Mouse (Mus musculus): ENCODE results near the gene Sbk2. TPM values are rescaled to one million over a fixed set of nuclear protein-coding genes. Genes with fewer than 3 reads are reported as not detected.
A peak's percentile ranks its signal among the peaks of the same experiment; 100 is the strongest.

Gene Sbk2
- total and polyA plus RNA-seq, 2 experiments from 2014 or later, result 0.20 to 0.49 TPM

GRCm38 (mm10) chr7:4922508-4922907 is 41.7 kb downstream of the Sbk2 start:
- no peak for TF ChIP-seq CTCF (IDR thresholded peaks at IDR 0.05)
- H3K9ac ChIP-seq (replicated peaks; ENCODE audit: low read length, poor library complexity, severe bottlenecking), result peak overlapping the region; percentile 61
- peak overlapping the region; percentile 40 for H3K4me3 ChIP-seq (ENCODE audit: low read depth, low read length)
- peak; percentile 88 for ATAC-seq (ENCODE audit: low FRiP score)
- H3K27ac ChIP-seq (ENCODE audit: low read depth, low read length), result peak overlapping the region; percentile 99
- WGBS, result under 1% methylated on average over 14 of the region's 14 CpGs
- peak overlapping the region; percentile 88 for H3K4me2 ChIP-seq (ENCODE audit: low read depth, low read length, poor library complexity, severe bottlenecking)
- no peaks in the 10 kb centered on the region for H3K9me3 ChIP-seq (ENCODE audit: low read length)
- H3K27me3 ChIP-seq (ENCODE audit: insufficient read depth, low read length), result no peaks in the 10 kb centered on the region
- H3K36me3 ChIP-seq (ENCODE audit: insufficient read depth, low read length), result peaks cover 23% of the 10 kb centered on the region
- DNase-seq (ENCODE audit: low spot score), result peak; percentile 94
- peaks cover 35% of the 10 kb centered on the region for H3K4me1 ChIP-seq (ENCODE audit: insufficient read depth, low read length)

- Histone ChIP-seq H3K36me3 (ENCODE audit: insufficient read depth, low read length) (peaks cover 23% of the 10 kb centered on the region), H3K9ac (replicated peaks; ENCODE audit: low read length, poor library complexity, severe bottlenecking) (peak within 1 kb of the TSS; percentile 61), H3K4me3 (ENCODE audit: low read depth, low read length) (peak within 1 kb of the TSS; percentile 40), H3K4me2 (ENCODE audit: low read depth, low read length, poor library complexity, severe bottlenecking) (peak within 1 kb of the TSS; percentile 88), H3K27me3 (ENCODE audit: insufficient read depth, low read length) (no peaks in the 10 kb centered on the region), H3K4me1 (ENCODE audit: insufficient read depth, low read length) (peaks cover 36% of the 10 kb centered on the region), H3K9me3 (ENCODE audit: low read length) (no peaks in the 10 kb centered on the region), H3K27ac (ENCODE audit: low read depth, low read length) (peak within 1 kb of the TSS; percentile 99)
- DNase-seq (ENCODE audit: low spot score), result no peak
- ATAC-seq (ENCODE audit: low FRiP score), result peak; percentile 0; the same call in 1 of the 2 replicates
- WGBS, result 15% methylated on average over 8 of the region's 8 CpGs
- TF ChIP-seq CTCF (IDR thresholded peaks at IDR 0.05), result no peak
These were observed 42.3 kb downstream of the Sbk2 start, which contains the start of gene Nat14 for GRCm38 (mm10) chr7:4921824-4922482. Gene Nat14 (plus strand): TSS chr7:4922028.

- Histone ChIP-seq H3K27ac (ENCODE audit: low read depth, low read length) (peak overlapping the region; percentile 99), H3K27me3 (ENCODE audit: insufficient read depth, low read length) (no peaks in the 10 kb centered on the region), H3K36me3 (ENCODE audit: insufficient read depth, low read length) (peaks cover 23% of the 10 kb centered on the region), H3K4me3 (ENCODE audit: low read depth, low read length) (no peak overlapping the region), H3K4me1 (ENCODE audit: insufficient read depth, low read length) (peaks cover 43% of the 10 kb centered on the region), H3K9ac (replicated peaks; ENCODE audit: low read length, poor library complexity, severe bottlenecking) (peak overlapping the region; percentile 61), H3K9me3 (ENCODE audit: low read length) (no peaks in the 10 kb centered on the region), H3K4me2 (ENCODE audit: low read depth, low read length, poor library complexity, severe bottlenecking) (peak overlapping the region; percentile 88)
- no peak for DNase-seq (ENCODE audit: low spot score)
- no peak for TF ChIP-seq CTCF (IDR thresholded peaks at IDR 0.05)
- 56% methylated on average over 23 of the region's 23 CpGs for WGBS
- ATAC-seq (ENCODE audit: low FRiP score), result no peak
These were observed 43.0 kb downstream of the Sbk2 start for GRCm38 (mm10) chr7:4920976-4921823.

- DNase-seq (ENCODE audit: low spot score), result no peak
- Histone ChIP-seq H3K27ac (ENCODE audit: low read depth, low read length) (peak overlapping the region; percentile 99; the same call in 1 of the 2 replicates), H3K9me3 (ENCODE audit: low read length) (no peaks in the 10 kb centered on the region), H3K4me1 (ENCODE audit: insufficient read depth, low read length) (peaks cover 39% of the 10 kb centered on the region), H3K27me3 (ENCODE audit: insufficient read depth, low read length) (no peaks in the 10 kb centered on the region), H3K9ac (replicated peaks; ENCODE audit: low read length, poor library complexity, severe bottlenecking) (no peak overlapping the region), H3K36me3 (ENCODE audit: insufficient read depth, low read length) (peaks cover 23% of the 10 kb centered on the region), H3K4me3 (ENCODE audit: low read depth, low read length) (no peak overlapping the region), H3K4me2 (ENCODE audit: low read depth, low read length, poor library complexity, severe bottlenecking) (no peak overlapping the region)
- TF ChIP-seq CTCF (IDR thresholded peaks at IDR 0.05), result no peak
- 88% methylated on average over 19 of the region's 19 CpGs for WGBS
- ATAC-seq (ENCODE audit: low FRiP score), result no peak
These were observed 43.7 kb downstream of the Sbk2 start for GRCm38 (mm10) chr7:4920496-4920895.

- H3K27ac ChIP-seq (ENCODE audit: low read depth, low read length), result no peak overlapping the region
- no peak overlapping the region for H3K4me3 ChIP-seq (ENCODE audit: low read depth, low read length)
- H3K36me3 ChIP-seq (ENCODE audit: insufficient read depth, low read length), result peaks cover 23% of the 10 kb centered on the region
- H3K9ac ChIP-seq (replicated peaks; ENCODE audit: low read length, poor library complexity, severe bottlenecking), result no peak overlapping the region
- 93% methylated on average over 20 of the region's 21 CpGs for WGBS
- H3K9me3 ChIP-seq (ENCODE audit: low read length), result no peaks in the 10 kb centered on the region
- peaks cover 37% of the 10 kb centered on the region for H3K4me1 ChIP-seq (ENCODE audit: insufficient read depth, low read length)
- H3K27me3 ChIP-seq (ENCODE audit: insufficient read depth, low read length), result no peaks in the 10 kb centered on the region
- ATAC-seq (ENCODE audit: low FRiP score), result no peak
- H3K4me2 ChIP-seq (ENCODE audit: low read depth, low read length, poor library complexity, severe bottlenecking), result no peak overlapping the region
- no peak for DNase-seq (ENCODE audit: low spot score)
- no peak for TF ChIP-seq CTCF (IDR thresholded peaks at IDR 0.05)
These were observed 44.2 kb downstream of the Sbk2 start for GRCm38 (mm10) chr7:4919971-4920370.

- no peak overlapping the region for H3K9ac ChIP-seq (replicated peaks; ENCODE audit: low read length, poor library complexity, severe bottlenecking)
- no peaks in the 10 kb centered on the region for H3K27me3 ChIP-seq (ENCODE audit: insufficient read depth, low read length)
- WGBS, result 96% methylated on average over 17 of the region's 21 CpGs
- H3K4me3 ChIP-seq (ENCODE audit: low read depth, low read length), result no peak overlapping the region
- H3K36me3 ChIP-seq (ENCODE audit: insufficient read depth, low read length), result peaks cover 23% of the 10 kb centered on the region
- H3K4me2 ChIP-seq (ENCODE audit: low read depth, low read length, poor library complexity, severe bottlenecking), result no peak overlapping the region
- peaks cover 29% of the 10 kb centered on the region for H3K4me1 ChIP-seq (ENCODE audit: insufficient read depth, low read length)
- TF ChIP-seq CTCF (IDR thresholded peaks at IDR 0.05), result no peak
- H3K27ac ChIP-seq (ENCODE audit: low read depth, low read length), result no peak overlapping the region
- ATAC-seq (ENCODE audit: low FRiP score), result no peak
- no peak for DNase-seq (ENCODE audit: low spot score)
- H3K9me3 ChIP-seq (ENCODE audit: low read length), result no peaks in the 10 kb centered on the region
These were observed 45.1 kb downstream of the Sbk2 start for GRCm38 (mm10) chr7:4919096-4919495.

Measured in midbrain, postnatal 0 days (tissue).